Mouse (Mus musculus) erythroblast, embryonic 14.5 days (primary cell): Measurements from ENCODE around the gene Myo1a.

Experiments used
- GATA1 ChIP-seq: IDR thresholded peaks from 2 replicates; pipeline ENCODE4 v1.6.1; 2012; ENCODE audit warnings: low read length, inconsistent platforms, mixed read lengths
- TAL1 ChIP-seq: IDR thresholded peaks from 3 replicates; pipeline ENCODE4 v1.6.1; 2012; ENCODE audit warnings: low read length, inconsistent platforms, mixed read lengths

DNA sequence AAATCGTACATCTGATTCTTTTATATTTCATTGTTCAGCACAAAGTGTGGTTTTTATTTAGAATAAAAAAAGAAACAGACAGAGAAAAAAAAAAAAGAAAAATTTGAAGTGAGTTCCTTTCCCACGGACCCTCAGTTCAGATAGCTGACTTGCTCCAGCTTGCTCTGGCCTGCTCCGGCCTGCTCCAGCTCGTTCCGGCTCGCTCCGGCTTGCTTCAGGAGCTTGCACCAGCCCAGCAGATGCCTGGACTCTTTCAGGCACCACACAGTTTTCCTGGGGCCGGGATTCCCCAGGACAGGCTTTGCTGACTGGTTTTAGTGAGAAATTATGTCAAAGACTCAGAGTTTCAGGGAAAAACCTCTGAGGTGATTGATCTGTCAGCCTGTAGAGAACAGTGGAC, 42.3 kb downstream of the Myo1a start:
- TF ChIP-seq TAL1 (no peak), GATA1 (no peak)
